Mouse (Mus musculus) adipocyte (in vitro differentiated cells): ENCODE results near the gene Cdk1.
"Not testable (repeated sequence)": the region's sequence is repeated elsewhere in the genome, so short reads cannot be mapped to it uniquely, and the experiment has no call there.

Experiments used
- DNase-seq: peaks from one replicate; pipeline ENCODE4 v3.0.0-alpha.2; 2016; ENCODE audit warnings: low spot score

Gene Cdk1

DNA sequence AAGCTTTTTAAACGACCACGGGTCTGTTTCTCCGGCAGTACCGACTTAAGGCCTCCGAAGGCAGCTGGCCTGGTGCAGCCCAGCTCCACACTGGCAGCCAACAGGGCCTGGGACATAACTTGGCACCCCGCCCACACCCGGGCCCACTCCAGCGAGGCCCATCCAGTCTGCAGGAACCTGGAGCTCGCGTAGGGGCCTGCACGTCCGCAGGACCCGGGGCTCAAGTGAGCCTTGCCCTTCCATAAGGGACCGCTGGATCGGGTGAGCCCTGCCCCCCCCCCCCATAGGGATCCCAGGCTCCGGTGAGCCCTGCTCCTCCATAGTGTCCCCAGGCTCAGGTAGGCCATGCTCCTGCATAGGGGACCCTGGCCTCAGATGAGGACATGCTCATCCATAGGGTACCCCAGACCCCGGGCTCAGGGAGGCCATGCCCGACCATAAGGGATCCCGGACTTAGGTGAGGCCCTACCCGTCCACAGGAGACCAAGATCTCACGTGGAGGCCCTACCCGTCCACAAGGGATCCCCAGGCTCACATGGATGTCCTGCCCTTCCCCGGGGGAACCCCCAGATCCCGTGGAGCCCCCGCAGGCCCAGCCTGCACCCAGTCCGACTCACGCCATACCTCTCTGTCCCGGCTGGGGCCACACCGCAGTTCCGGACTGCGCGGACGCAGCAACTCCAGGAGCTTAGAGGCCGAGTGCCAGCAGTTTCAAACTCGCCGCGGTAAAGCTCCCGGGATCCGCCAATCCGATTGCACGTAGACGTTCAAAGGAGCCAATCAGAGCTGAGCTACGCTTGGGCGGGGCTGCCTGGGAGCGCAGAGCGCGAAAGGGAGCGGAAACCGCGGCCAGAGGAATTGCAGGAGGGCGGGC is at the start of gene Cdk1:
TSS of gene Cdk1 (minus strand) at position 727 of the 874 bp plus-strand sequence.
- DNase-seq = peak; percentile 97

DNA sequence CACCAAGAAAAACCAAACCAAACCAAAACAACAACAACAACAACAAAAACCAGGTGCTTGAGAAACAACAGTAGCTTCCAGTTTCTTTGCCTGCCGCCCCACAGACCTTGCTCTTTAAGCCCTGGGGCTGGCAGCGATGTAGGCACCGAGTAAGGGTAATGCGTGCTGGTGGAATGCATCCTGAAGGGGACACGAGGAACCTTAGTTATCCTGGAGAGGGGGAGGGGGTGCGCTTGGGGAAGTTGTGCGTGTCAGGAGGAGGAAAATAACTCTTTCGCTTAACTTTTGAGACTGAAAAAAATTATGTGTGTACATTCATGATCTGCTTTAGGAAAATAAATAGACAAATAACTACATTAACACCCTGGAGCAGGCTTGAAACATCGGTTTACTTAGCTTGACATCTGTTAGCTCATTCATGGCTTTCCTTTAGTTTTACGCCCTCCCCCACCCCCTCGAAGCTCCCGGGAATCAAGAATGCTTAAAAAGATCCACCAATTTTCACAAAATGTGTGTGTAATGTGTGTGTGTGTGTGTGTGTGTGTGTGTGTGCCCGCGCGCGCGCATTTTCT is 47.2 kb upstream of the Cdk1 start:
- DNase-seq = no peak

DNA sequence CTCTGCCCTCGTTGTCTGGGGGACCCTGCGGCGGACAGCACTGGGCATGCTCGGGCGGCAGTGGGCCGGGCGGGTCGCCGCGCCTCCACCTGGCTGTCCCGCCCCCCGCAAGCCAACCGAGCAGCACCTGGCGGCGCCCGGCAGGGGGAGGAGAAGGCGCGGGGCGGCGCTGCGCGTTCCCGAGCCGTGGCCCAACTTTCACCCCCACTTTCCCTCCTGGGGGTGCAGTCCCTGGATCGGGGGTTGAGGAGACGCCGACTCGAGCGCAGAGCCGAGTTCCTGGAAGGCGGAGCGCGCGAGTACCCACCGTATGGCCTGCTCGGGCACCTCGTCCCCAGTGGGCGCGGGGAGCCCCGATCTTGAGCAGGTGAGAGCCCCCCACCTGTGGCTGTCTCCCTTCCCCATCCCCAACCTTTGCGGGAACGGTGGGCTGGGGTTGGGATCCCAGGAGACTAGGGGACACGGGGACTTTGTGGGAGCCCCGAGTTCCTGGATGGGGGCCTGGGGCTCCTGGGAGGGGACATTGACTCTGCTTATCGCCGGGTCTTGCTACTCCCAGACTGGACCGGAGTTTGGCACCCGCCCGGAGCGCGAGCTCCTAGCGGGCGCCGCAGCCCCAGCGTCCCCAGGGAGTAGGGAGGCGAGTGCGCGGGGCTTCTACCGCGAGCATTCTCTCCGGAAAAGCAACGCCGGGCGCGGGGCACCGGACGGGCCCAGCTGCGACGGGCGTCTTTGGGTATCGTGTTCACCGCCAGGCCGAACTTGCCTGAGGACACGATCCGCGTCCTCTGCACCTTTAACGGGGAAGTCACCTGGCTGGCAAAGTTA is 46.2 kb upstream of the Cdk1 start, which contains the start of gene Ank3:
TSS of gene Ank3 (plus strand) at position 11 of the 828 bp plus-strand sequence.
- DNase-seq = no peak

DNA sequence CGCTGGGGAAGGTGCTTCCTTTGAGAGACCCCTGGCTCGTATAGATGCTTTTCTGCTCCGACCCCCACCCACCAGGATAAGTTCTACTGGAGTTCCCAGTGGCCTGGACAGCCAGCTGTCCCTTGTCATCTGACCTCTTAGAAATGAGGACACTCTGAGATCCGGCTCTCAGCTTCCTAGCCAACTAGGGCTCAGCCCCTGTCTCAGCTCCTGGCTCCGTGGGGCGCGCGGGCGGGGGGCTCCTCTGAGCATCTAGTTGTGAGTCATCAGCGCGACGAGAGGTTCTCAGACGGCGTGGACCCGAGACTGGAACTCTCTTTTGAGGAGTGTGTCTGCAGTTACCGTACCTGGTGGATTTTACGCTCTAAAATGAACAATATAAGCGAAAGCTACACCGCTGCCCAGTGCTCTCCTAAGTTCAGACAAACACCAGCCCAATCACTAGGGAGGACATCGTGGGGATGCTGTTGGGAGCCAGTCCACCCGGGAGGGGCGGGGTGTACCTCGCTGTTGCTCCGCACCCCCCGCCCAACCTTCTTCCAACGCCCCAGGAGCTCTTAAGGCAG is 45.5 kb upstream of the Cdk1 start:
- DNase-seq = no peak

DNA sequence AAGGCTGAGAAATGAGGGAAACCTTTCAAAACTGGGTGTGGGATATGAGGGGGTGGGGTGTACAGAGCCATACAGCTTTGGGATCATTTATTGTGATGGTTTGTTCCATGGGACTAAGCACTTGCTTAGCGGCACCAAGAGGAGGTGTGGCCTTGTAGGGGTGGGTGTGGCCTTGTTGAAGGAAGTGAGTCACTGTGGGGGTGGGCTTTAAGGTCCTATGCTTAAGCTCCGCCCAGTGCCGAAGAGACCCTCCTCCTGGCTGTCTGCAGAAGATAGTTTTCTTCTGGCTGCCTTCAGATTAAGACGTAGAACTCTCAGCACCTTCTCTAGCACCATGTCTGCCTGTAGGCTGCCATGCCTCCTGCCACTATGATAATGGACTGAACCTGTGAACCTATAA is 36.8 kb upstream of the Cdk1 start:
- DNase-seq = no peak

DNA sequence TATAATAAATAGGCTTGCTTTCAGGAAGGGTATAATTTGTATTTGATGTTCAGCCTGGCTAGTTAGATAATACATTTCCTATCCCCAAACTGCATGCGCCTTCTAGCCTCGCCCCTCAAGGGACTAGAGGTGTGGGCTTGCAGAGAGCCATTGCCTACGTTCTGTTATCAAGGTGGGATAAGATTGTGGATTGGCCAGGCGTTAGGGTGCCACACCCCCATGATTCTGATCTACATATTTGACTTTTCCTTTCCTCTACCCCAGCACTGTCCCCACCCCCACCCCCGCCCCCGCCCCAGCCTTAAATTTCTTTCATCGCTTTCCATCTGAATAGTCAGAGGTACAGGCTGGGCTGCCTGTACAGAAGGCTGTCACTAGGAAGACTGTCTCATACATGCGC is 34.0 kb upstream of the Cdk1 start:
- no peak for DNase-seq

DNA sequence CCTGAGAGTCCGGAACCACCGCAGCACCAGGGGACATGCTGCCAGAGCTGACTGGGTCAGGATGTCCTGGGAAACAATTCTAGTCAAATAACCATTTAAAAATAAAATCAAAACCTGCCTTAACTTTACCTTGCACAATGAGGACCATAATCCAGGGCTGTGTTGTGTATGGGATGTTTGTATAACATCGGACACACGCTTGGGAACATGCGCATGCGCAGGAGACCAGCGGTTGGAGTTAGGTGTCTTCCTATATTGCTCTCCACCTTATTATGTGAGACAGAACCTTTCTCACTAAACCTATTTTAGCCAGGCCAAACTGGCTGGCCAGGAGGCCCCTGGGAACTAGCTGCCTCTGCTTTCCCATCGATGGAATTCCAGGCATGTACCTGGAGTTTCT is 32.4 kb upstream of the Cdk1 start:
- DNase-seq = no peak

DNA sequence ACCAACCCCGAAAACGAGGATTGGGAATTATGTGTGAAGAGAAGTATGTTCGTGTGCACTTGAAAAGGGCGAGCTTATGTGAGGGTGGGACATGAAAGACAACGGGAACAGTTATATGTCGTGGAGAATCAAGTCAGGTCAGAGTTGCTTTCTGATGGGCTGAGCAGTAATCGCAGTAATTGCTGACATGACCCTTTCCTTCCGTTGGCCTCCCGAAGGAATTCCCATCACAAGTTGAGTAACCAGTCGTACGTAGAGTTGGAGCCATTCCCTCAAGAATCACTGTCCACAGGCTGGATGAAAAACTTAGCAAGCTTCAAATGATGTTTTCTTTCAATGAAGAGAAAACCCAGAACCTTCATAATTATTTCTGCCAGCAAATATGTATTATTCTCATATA is 31.9 kb upstream of the Cdk1 start:
- DNase-seq = peak; percentile 78

DNA sequence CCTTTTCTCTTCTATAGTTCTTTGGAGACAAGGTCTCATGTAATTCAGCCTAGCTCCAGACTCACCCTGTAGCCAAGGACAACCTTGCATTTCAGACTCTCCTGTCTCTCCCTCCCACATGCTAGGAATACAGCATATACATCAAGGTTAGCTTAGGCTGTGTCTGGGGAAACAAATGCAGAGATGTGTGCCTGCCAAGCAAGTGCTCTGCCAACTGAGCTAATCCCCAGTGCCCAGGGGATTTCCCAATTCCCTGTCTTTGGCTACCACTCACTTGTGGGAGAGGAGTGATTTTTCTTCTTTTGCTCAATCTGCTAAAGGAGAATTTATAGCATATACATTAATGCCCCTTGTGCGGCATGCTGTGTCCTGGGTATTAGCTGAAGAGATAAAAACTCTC is 30.4 kb upstream of the Cdk1 start:
- peak; percentile 81 for DNase-seq

DNA sequence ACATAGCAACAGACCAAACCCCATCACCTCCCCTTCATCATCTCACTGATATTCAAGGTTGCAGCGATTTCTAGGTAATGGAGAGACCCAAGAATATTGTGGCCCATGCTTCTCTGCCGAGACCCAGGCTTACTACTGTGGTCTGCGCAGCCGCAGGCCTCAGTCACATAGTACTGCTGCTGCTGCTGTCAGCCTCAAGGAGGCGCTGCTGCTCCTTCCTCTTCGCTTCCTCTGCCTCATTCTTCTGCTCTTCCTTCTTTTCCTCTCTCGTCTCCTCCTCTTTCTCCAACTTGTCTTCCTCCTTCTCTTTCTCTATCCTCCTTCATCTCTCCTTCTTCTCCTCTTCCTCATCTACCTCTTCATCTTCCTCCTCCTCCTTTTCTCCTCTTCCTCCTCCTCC is 22.4 kb upstream of the Cdk1 start:
- no peak for DNase-seq

DNA sequence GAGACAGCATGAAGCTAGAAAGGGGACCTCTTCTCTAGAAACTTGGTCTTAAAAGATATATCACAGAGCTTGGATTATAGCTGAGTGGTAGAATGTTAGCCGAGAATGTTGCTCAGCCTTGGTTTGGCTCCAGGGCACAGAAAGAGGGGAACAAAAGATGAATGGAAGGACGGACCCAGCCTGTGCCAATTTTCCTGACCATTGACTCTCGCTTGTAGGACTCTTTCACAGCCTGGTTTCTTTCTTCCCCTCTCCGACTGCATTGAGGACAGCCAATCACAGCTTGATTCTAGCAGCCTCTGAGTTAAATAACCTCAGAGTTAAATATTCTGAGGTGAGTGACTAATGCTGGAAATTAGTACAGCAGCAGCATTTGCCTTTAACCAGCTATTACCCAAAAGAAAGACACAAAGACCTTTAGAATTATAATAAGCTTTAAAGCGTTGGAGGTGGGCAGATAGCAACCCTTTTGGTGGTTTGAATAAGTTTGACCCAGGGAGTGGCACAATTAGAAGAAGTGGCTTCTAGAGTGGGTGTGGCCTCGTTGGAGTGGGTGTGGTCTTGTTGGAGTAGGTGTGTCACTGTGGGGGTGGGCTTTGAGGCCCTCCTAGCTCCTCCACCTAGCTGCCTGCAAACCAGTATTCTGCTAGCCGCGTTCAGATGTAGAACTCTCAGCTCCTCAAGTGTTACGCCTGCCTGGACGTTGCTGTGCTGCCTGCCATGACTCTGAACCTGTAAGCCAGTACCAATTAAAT is 21.2 kb upstream of the Cdk1 start:
- no peak for DNase-seq

DNA sequence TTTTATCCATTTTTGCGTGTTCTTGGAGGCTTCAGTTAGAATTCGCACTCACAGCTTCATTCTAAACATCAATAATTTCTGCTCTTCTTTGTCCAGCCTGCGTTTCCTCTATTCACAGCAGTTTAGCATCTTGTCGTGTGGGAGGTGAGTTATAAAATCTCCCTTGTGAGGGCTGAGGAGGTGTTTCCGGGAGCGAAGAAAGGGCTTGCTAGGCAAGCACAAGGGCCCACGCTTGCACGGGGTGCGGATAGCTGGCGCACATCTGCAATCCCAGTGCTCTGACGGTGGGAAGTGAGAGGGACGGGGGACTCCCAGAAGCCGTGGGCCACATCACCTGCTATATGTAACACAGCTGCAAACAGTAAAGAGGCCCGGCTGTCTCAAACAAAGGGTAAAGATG is 19.3 kb upstream of the Cdk1 start:
- DNase-seq = no peak

DNA sequence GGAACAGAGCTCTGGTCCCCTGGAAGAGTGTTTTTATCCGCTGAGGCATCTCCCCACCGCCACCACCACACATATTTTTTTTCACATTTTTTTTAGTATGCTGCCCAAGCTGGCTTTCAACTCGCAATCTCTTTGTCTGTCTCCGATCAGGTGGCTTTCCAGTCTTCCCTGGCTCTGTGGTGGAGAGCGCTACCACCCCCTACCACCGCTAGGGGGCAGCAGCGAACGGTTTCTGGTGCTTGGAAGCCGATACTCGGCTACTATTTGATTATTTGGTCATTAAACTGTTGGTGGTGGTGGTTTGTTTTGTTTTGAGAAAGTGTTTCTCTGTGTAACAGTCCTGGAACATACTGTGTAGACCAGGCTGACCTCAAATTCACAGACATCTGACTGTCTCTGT is 18.7 kb upstream of the Cdk1 start:
- DNase-seq = no peak

DNA sequence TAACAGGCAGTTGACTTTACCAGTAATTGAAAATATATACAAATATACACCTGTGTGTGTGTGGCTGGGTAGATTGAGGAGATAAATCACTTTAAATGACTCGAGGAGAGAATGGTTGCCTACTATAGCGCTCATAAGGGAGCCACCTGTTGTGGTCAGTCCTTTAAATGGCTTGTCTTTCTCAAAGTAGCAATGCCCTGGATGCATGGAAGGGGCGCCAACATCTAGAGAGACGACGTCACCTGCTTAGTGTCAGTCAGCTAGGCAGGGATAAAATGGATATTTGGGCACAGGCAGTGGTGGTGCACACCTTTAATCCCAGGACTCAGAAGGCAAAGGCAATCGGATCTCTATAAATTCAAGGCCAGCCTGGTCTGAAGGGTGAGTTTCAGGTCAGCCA is 16.6 kb upstream of the Cdk1 start:
- no peak for DNase-seq

DNA sequence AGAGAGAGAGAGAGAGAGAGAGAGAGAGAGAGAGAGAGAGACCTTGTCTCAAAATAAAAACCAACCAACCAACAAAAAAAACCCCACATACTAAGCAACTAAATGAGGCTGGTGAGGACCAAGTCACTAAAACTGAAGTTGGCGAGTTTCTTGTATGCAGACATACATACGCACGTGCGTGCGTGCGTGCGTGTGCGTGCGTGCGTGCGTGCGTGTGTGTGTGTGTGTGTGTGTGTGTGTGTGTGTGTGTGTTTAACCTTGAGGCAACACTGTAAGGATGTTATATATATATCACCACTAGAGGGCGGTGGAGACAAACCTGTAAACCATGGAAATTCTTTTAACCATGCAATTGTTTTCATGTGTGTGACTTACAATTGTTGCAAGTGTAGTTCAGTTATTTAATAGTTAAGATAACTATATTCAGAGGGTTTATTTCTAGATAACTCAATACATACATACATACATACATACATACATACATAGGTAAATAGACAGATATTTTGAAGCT is 14.2 kb upstream of the Cdk1 start:
- DNase-seq = peak; percentile 43

DNA sequence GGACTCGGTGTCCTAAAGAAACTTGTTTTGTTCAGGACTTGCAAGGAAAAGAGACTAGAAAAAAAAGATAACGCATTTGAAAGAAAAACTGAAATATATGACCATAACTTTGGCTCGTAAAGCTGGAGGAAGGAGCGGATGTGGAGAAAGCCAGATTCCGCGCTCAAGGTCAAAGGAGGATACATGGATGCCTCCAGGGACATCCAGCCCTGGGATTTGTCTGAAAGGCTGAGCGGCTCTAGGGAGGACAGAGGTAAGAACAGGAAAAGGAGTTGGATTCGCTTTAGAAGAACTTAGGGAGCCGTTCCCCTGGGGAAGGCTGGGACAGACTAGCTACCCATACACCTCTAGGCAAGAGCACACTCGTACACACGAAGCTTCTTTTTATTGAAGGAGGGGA is 13.5 kb upstream of the Cdk1 start:
- DNase-seq = no peak

DNA sequence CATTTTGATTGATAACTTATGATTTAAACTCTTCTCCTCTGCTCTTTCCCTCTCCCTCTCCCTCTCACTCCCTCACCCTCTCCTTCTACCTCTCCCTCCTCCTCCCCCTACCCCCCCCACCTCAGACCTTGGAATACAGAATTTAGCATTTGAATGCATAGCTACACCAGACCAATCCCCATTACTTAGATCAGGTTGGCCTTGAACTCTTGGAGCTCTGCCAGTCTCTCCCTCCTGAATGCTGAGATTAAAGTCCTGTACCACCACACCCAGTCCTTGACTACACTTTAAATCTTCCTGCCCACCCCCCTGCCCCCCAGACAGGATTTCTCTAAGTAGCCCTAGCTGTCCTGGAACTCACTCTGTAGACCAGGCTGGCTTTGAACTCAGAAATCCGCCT is 6.9 kb upstream of the Cdk1 start:
- no peak for DNase-seq

DNA sequence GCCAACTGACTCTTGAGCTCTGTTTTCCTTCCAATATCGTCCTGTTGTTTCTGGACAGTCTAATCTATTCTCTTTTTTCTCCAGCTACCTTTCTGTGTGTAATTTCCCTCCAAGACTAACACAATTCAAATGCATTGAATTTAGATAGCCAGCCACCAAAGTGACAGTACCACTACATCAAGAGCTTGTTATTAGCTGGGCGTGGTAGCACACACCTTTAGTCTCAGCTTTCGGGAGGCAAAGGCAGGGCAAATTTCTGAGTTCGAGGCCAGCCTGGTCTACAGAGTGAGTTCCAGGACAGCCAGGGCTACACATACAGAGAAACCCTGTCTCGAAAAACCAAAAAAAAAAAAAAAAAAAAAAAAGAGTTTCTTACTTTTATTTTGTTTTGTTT is 345 bp upstream of the Cdk1 start:
- not testable (repeated sequence) for DNase-seq

DNA sequence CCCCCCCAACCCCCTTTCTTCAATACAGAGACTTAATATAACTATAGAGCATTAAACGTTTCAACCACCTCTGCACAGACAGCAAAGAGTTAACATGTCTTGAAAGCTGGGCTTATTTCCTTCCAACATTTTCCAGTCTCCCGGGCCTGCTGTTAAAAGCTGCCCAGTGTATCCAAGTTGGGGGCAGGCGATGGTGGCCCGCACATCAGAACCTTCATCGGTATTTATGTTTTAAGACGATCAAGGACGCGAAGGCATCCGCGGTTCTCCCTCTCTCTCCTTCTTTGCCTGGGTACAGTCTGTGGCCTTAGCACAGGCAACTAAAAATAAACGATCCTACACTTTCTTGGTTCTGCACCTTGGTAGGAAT is 911 bp downstream of the Cdk1 start:
- DNase-seq = peak; percentile 50

DNA sequence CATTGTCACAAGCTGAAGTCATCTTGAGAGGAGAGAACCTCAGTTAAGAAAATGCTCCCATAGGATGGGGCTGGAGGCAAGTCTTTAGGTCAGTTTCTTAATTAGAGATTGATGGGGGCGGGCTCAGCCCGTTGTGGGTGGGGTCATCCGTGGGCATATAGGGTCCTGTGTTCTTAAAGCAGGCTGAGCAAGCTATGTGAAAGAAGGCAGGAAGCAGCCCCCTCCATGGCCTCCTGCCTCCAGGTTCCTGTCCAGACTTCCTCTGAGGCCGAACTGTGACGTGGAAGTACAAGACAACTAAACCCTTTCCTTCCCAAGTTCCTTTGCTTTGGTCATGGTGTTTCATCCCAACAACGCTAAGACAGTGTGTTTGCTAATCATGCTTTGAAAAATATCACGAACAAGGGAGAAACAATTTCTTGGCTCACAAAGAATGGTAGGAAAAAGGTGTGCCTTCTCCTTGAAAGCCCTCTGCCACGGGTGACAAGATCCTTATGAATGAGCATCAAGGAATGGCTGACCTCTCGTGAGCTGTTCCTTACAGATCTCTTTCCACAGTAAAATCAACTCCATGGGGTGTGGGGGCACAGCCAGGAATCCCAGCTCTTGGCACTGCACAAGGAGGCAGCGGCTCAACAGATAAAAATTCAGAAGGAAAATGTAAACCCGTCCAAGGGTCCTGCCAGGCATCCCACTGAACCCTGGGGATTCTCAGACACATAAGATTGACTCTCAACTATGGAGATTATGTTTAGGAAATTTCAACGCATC is 1.5 kb downstream of the Cdk1 start:
- DNase-seq = peak; percentile 54

DNA sequence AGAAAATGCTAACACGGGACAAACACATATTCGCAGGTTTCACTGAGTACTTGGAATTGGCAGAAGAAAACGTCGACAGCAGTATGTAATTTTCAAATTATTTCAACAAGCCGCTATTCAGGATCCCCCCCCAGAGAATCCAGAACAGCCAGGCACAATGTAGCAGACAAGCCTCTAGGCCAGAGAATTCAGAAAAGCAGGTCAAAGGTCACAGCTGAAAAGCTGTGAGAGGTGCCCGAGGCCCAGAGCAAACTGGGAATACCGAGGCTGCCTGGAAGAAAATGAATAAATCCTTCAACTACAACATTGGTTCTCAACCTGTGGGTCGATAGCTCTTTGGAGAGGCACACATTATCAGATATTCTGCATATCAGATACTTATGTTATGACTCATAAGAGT is 4.5 kb downstream of the Cdk1 start:
- DNase-seq = peak; percentile 66
